Mouse (Mus musculus) midbrain, postnatal 0 days (tissue): ENCODE results near the gene Cdkn2c. TPM values are rescaled to one million over a fixed set of nuclear protein-coding genes. Genes with fewer than 3 reads are reported as not detected.

Source experiments
- ATAC-seq: fragments of 200-750 bp; cut with Nextera tagmentation; 2 replicates; pipeline ENCODE4 v1.8.0; 2017; ENCODE audit warnings: moderate number of reproducible peaks, mild to moderate bottlenecking, moderate TSS enrichment, moderate library complexity; ENCODE audit not compliant: low FRiP score
- DNase-seq: peaks from one replicate; pipeline ENCODE4 v3.0.0-alpha.2; 2015; ENCODE audit warnings: low spot score
- H3K27ac ChIP-seq: fragments of 300-500 bp; sonication (generic); 2 replicates; pipeline ENCODE4 v1.5.1; 2014; ENCODE audit warnings: low read depth, mild to moderate bottlenecking, low read length, mixed read lengths
- H3K27me3 ChIP-seq: fragments of 300-500 bp; sonication (generic); 2 replicates; pipeline ENCODE4 v1.6.1; 2014; ENCODE audit warnings: low read length, control low read depth, mixed read lengths; ENCODE audit not compliant: insufficient read depth
- H3K36me3 ChIP-seq: fragments of 300-500 bp; sonication (generic); 2 replicates; pipeline ENCODE4 v1.6.1; 2014; ENCODE audit warnings: low read length, control low read depth, mixed read lengths; ENCODE audit not compliant: insufficient read depth
- H3K4me1 ChIP-seq: fragments of 300-500 bp; sonication (generic); 2 replicates; pipeline ENCODE4 v1.6.1; 2014; ENCODE audit warnings: mild to moderate bottlenecking, control low read depth, antibody characterized with exemption, low read length, mixed read lengths; ENCODE audit not compliant: insufficient read depth
- H3K4me2 ChIP-seq: fragments of 300-500 bp; sonication (generic); 2 replicates; pipeline ENCODE4 v1.6.1; 2014; ENCODE audit warnings: low read depth, mild to moderate bottlenecking, low read length, mixed read lengths; ENCODE audit not compliant: poor library complexity, severe bottlenecking
- H3K4me3 ChIP-seq: fragments of 300-500 bp; sonication (generic); 2 replicates; pipeline ENCODE4 v1.5.1; 2014; ENCODE audit warnings: low read depth, mild to moderate bottlenecking, low read length, moderate library complexity
- H3K9ac ChIP-seq: fragments of 300-500 bp; sonication (generic); replicated peaks from 2 replicates; pipeline ENCODE4 v1.6.1; 2014; ENCODE audit warnings: mild to moderate bottlenecking, low read length, moderate library complexity, mixed read lengths; ENCODE audit not compliant: poor library complexity, severe bottlenecking
- H3K9me3 ChIP-seq: fragments of 300-500 bp; sonication (generic); 2 replicates; pipeline ENCODE4 v1.6.1; 2016; ENCODE audit warnings: low read length, control low read depth
- CTCF ChIP-seq: IDR thresholded peaks from 2 replicates; pipeline ENCODE4 v1.5.1; 2016; ENCODE audit warnings: antibody characterized with exemption, mild to moderate bottlenecking
- WGBS: fragments of 180-500 bp; shearing (Covaris S2); extraction: QIAGEN DNeasy Blood & Tissue Kit; methylation state at CpG from one replicate; pipeline ENCODE4 v1.1.7; 2014; 5-methylcytosine and 5-hydroxymethylcytosine counted together
- polyA plus RNA-seq: library from polyadenylated mRNA; unstranded; fragments of >200 nt; fragmentation: Nextera tagmentation; extraction: Ambion mirVana; gene quantifications from 2 replicates; pipeline ENCODE4 v1.2.1, GENCODE M21; 2015
- total RNA-seq: library from RNA; depleted of rRNA; stranded (reverse); fragments of >200 nt; gene quantifications from 2 replicates; pipeline ENCODE4 v1.2.3, GENCODE M21; 2014

Cdkn2c gene
- total and polyA plus RNA-seq, 2 experiments from 2014 or later = 2.4 to 8.9 TPM

DNA sequence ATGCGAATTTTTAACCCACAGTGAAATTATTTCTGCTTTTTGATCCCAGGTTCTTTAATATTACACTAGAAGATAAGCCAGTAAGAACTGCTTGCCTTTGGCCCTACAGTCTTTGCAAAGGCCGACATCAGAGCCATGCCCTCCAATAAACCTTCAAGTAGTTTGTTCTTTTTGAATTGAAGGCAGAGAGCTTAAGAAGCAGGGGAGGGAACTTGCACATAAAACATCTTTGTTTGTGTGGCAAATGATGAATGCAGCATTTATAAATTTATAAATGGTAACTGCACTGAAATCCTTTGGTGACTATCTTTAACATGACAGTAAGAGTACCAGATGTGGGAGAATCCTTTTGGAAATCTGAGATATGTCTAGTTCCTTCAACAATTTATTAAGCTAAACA, 7.4 kb downstream of the Cdkn2c start:
- H3K4me1 ChIP-seq = 0 out of 2 replicates have a peak, but pooled peaks cover 5% of the 10 kb centered on the region
- H3K4me2 ChIP-seq = no peak overlapping the region
- H3K27me3 ChIP-seq = peaks cover 41% of the 10 kb centered on the region
- H3K27ac ChIP-seq = no peak overlapping the region
- TF ChIP-seq CTCF = no peak
- H3K9me3 ChIP-seq = no peaks in the 10 kb centered on the region
- 48% methylated on average over 2 of the region's 2 CpGs for WGBS
- no peak overlapping the region for H3K9ac ChIP-seq
- no peak for DNase-seq
- no peak for ATAC-seq
- no peaks in the 10 kb centered on the region for H3K36me3 ChIP-seq
- H3K4me3 ChIP-seq = no peak overlapping the region

DNA sequence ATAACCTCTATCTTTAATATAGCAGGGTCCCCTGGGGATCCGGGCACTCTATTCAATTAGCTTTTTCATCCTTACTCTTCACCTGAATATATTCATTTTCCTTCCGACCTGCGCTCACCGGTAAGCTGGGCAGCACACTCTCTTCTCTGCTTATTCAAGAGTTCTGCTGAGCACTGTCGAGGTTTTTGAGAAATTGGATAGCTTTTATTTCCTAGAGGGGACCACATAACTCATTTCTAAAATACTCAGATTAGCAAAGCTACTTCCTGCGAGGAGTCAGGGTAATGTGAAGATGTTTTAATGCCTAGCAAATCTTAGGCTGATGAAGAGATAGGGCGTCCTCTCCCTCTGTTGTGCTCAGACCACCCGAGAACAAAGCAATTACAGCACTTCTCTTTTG, 8.2 kb downstream of the Cdkn2c start:
- Histone ChIP-seq H3K4me1 (0 out of 2 replicates have a peak, but pooled peaks cover 5% of the 10 kb centered on the region), H3K36me3 (no peaks in the 10 kb centered on the region), H3K9me3 (no peaks in the 10 kb centered on the region), H3K9ac (no peak overlapping the region), H3K27me3 (peaks cover 42% of the 10 kb centered on the region), H3K27ac (no peak overlapping the region), H3K4me3 (no peak overlapping the region), H3K4me2 (no peak overlapping the region)
- ATAC-seq = no peak
- no peak for TF ChIP-seq CTCF
- 19% methylated on average over 8 of the region's 8 CpGs for WGBS
- no peak for DNase-seq

DNA sequence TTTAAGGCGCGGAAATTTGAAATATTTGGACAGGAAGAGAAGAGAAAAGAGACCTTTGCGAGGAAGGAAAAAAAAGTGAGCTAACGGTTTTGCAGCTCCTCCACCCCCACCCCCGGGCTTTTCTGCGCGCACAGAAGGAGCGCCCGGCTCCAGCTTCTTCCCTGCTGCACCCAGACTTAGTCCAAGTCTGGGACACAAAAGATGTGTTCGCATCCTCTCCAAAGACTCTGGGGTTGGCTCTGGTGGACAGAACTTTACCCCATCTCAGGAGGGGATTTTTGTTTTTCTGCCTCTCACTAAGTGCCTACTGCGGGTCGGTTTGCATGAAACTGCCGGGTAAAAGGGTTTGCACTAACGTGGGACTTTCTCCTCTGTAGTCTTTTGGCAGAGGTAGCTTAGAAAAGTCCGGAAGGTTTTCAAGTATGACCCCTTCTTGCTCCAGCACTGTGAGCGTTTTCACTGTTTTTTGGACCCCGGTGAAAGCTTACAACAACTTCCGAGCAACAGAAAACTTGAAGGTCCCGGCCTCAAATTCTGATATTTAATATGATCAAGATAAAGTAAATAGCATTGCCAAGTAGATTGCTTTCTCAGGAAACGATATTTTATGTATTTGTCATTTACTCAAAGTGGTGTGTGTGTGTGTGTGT, 9.0 kb downstream of the Cdkn2c start:
- WGBS = 5% methylated on average over 20 of the region's 20 CpGs
- peak overlapping the region; percentile 59 for H3K4me2 ChIP-seq
- H3K9me3 ChIP-seq = no peaks in the 10 kb centered on the region
- no peak for TF ChIP-seq CTCF
- peak overlapping the region; percentile 33 for H3K4me3 ChIP-seq
- H3K36me3 ChIP-seq = no peaks in the 10 kb centered on the region
- peaks cover 42% of the 10 kb centered on the region for H3K27me3 ChIP-seq
- 0 out of 2 replicates have a peak, but pooled peaks cover 5% of the 10 kb centered on the region for H3K4me1 ChIP-seq
- H3K27ac ChIP-seq = no peak overlapping the region
- ATAC-seq (no peak), DNase-seq (no peak)
- H3K9ac ChIP-seq = no peak overlapping the region

DNA sequence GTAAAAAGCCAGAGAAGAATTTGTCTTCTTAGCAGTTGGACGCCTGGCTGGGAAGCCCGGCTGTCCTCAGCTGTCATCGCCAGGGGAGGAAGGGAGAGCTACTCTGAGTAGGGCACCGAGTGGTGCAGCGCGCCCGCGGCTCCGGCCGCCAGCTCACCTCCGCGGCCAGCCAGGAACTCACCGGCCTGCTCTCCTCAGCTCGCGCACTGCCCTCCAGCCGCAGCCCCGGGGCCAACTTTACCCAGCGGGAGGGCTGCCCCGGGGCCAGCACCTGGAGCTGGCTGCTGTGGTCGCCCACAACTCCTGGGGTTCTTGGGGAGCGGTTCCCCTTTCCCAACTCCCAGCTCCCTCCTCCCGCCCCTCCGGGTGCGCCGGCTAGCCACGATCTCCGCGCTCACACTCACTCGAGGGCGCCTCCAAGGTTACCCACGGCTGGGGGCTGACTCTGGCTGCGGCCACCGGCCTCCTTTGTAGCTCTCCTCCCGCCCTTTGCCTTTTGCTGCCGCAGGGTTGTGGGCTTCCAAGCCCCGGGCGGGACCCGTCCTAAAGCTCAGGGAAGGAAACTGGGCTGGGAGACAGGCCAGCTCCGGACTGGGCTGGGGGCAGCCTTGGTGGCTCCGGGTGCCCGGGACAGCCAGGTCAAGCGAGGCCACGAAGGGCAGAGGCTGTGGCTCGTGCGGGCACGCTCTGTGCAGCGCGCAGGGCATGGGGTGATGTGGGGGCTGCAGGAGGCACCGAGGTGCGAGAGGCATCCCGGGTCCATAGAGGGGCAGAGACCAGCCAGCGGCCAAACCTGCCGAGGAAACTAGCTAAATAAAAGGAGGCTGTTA, 9.8 kb downstream of the Cdkn2c start:
- DNase-seq (no peak), ATAC-seq (peak; percentile 27; the same call in 1 of the 2 replicates)
- H3K4me2 ChIP-seq = peak overlapping the region; percentile 59
- peak overlapping the region; percentile 33 for H3K4me3 ChIP-seq
- no peaks in the 10 kb centered on the region for H3K36me3 ChIP-seq
- no peak for TF ChIP-seq CTCF
- H3K27me3 ChIP-seq = peaks cover 39% of the 10 kb centered on the region
- no peak overlapping the region for H3K27ac ChIP-seq
- 0 out of 2 replicates have a peak, but pooled peaks cover 5% of the 10 kb centered on the region for H3K4me1 ChIP-seq
- WGBS = 2% methylated on average over 47 of the region's 53 CpGs
- H3K9me3 ChIP-seq = no peaks in the 10 kb centered on the region
- no peak overlapping the region for H3K9ac ChIP-seq

DNA sequence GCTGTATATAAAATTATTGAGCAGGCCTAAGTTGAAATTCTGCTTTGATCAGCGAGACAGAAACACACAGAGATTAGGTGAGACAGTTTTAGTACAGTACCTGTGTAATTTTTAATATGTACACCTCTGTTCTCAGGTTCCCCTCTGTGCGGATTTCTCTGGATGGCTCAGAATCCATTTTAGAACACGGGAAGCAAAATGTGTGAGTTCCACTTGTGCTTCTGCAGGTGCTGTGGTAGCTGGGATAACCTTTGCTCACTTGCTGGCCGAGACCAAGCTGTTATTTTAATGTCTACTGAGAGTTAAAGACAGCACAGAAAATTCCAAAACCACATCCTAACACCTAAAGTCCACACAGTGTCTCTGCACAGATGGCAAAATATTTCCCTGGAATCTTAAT, 10.7 kb downstream of the Cdkn2c start:
- WGBS = 25% methylated on average over 4 of the region's 4 CpGs
- no peak overlapping the region for H3K9ac ChIP-seq
- no peak for TF ChIP-seq CTCF
- no peaks in the 10 kb centered on the region for H3K36me3 ChIP-seq
- ATAC-seq (no peak), DNase-seq (no peak)
- no peaks in the 10 kb centered on the region for H3K9me3 ChIP-seq
- H3K27ac ChIP-seq = no peak overlapping the region
- H3K27me3 ChIP-seq = peaks cover 32% of the 10 kb centered on the region
- H3K4me1 ChIP-seq = 0 out of 2 replicates have a peak, but pooled peaks cover 5% of the 10 kb centered on the region
- H3K4me3 ChIP-seq = no peak overlapping the region
- H3K4me2 ChIP-seq = no peak overlapping the region

DNA sequence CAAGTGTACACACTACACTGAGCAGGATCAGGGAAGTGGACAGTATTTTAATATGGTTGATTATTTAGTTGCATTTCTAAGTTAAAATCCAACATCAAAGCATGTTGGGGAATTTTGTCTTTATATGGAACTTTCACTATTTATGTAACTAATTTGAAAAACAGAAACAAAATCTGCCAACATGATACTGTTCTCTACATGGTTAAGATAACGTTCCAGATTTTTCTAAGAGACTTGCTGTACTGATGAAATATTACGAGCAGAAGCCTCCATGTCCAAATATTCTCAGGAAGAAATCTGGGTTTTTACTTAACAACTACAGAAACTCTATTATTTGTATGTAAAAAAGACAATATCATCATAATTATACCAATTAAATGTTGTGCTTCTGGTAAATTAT, 11.3 kb downstream of the Cdkn2c start:
- no peak for DNase-seq
- peaks cover 28% of the 10 kb centered on the region for H3K27me3 ChIP-seq
- no peak for TF ChIP-seq CTCF

More for the DNA sequence above, 11.3 kb downstream of the Cdkn2c start:
- Histone ChIP-seq H3K4me2 (no peak overlapping the region), H3K4me3 (no peak overlapping the region), H3K4me1 (0 out of 2 replicates have a peak, but pooled peaks cover 5% of the 10 kb centered on the region), H3K36me3 (no peaks in the 10 kb centered on the region), H3K9ac (no peak overlapping the region), H3K9me3 (no peaks in the 10 kb centered on the region), H3K27ac (no peak overlapping the region)
- ATAC-seq = no peak
- WGBS = 51% methylated on average over 2 of the region's 2 CpGs
